Mouse (Mus musculus): Measurements from ENCODE around the gene Ankrd33.

Gene Ankrd33

GRCm38 (mm10) chr15:101122290-101122589 lies 6.7 kb downstream of the Ankrd33 start:
- no peak for DNase-seq (ENCODE audit: low read depth, low spot score)

GRCm38 (mm10) chr15:101123202-101123601 lies 7.6 kb downstream of the Ankrd33 start:
- DNase-seq (ENCODE audit: low read depth, low spot score): no peak

DNA sequence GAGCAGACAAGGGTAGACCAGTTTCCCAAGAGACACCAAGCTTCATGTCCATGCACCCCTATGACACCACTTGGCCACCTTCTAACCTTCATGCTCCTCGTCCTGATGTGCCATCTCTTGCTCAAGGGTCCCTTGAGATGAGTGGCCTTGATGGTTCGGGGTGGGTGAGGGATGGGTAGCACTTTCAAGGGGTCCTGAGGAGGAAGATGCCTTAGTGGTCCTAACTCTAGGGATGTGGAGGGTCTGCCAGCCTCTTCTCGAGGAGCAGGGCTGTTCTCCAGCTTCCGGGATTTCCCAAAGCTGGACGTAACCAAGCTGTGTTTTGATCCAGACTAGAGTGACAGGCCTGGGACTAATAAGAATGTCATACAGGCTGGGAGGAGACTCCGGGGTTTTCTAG lies 10.0 kb downstream of the Ankrd33 start:
- DNase-seq (ENCODE audit: low read depth, low spot score): no peak

DNA sequence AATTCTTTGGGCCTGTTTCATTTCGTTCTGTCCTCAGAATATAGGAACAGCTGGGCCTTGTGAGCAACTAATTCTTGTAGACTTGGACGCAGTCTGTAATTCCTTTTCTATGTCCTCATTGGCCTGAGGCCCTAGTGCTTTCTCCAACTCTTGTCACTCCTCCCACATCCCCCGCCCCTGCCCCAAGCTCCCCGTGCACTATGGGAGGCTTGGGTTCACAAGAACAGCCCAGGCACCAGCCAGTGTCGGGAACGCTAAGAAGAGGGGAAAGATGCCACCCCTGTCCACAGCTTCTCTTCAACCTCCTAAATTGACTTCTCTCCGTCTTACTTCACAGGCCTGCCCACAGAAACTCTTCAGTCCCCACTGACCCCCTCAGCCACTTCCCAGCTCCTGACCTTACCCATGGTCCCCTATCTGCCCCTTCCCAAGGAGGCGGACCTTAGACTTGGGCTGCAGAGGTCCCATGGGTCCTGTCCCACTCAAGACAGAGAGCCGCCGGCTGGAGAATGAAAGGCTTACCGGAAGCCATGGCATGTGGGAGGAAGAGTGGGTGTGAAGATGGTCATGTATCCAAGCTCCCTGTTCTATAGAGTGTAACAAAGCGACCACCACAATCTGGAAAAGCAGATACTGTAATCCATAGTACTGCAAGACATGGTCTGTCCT lies 11.5 kb downstream of the Ankrd33 start:
- DNase-seq (ENCODE audit: low read depth, low spot score): no peak

- DNase-seq (ENCODE audit: low read depth, low spot score): no peak
These were observed 12.9 kb downstream of the Ankrd33 start, which contains the start of gene Acvrl1 for GRCm38 (mm10) chr15:101128181-101129089. Gene Acvrl1, plus strand, starts transcription at chr15:101128522.

DNA sequence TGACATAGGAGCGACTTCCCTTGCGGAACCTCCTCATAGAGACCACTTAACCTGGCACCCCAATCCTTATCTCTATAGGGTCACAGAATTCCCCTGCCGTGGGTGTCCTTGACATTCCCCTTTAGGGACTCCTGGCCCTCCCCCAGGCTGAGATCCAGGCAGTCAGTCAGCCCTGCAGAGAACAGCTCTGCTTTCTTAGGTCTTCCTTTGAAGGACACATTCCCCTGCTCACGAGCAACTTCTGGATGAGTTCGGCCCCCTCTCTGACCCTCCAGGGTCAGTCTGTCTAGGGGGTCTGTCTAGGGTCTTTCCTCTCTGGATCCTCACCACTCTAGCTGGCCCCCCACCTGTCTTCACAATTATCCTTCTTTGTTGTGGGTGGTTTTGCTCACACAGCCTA lies 13.9 kb downstream of the Ankrd33 start:
- no peak for DNase-seq (ENCODE audit: low read depth, low spot score)

GRCm38 (mm10) chr15:101131498-101131897 lies 15.9 kb downstream of the Ankrd33 start:
- no peak for DNase-seq (ENCODE audit: low read depth, low spot score)

- no peak for DNase-seq (ENCODE audit: low read depth, low spot score)
These were observed 16.5 kb downstream of the Ankrd33 start for GRCm38 (mm10) chr15:101132041-101132440.

DNA sequence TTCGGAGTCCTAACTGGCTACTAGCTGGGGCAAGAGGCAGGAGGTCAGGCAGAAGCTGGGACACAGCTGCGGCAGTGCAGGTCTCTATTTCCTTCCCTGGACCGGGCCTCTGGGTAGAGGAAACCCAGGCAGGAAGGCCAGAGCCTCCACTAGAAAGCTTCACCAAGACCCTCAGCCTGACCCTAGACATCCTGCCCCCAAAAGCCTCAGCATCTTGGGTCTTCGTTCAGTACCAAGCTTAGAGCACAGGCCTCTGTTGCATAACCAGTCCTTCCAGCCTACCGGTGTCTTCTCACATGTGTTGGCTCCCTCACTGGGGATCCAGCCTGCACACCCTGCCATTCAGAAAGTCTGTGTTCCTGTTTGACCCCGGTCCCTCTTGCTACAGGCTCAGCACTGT lies 17.2 kb downstream of the Ankrd33 start:
- no peak for DNase-seq (ENCODE audit: low read depth, low spot score)

DNA sequence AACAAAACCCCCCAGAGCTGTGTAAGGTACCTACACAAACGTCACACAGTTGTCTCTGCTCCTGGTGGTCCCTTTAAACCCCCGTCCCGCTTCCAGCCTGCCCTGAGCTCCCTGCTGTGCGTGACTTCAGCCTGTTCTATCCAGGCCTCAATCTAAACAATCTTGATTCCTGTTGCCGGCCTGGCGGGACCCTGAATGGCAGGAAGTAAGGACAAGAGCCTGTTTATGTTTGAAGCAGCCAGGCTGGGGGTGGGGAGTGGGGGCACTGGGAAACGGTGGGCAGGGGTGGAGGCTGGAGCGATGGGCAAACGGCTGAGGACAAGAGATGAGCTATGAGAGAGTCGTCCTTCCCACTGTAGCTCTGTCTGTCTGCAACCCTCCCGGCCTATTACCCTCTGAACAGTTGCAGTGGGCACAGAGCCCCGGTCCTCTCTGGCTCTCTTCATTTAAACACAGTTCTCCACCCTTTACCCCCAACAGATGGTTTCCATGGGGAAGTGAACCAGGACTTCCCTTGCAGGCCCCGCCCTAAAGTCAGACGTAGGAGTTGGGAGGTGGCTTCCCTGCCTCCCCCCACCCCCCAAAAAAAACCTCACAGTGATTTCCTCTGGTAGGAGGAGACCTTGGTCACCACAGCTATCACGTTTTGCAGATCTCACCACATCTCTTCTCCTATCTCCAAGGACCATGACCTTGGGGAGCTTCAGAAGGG lies 18.6 kb downstream of the Ankrd33 start:
- DNase-seq (ENCODE audit: low read depth, low spot score): no peak

DNA sequence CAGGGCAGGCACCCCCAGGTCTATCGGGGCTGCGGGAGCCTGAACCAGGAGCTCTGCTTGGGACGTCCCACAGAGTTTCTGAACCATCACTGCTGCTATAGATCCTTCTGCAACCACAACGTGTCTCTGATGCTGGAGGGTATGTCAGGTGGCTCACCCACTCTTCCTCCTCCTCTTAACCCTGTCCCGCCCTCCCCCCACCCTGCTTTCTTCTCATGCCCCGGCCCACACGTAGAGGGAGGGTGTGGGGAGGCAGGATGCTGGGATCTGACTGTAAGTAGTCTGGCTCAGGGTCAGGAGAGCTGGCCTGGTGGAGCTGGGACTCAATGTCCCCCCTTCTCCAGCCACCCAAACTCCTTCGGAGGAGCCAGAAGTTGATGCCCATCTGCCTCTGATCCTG lies 19.9 kb downstream of the Ankrd33 start:
- DNase-seq (ENCODE audit: low read depth, low spot score): no peak

- DNase-seq (ENCODE audit: low read depth, low spot score): no peak
These were observed 21.9 kb downstream of the Ankrd33 start for GRCm38 (mm10) chr15:101137455-101137854.

- no peak for DNase-seq (ENCODE audit: low read depth, low spot score)
These were observed 23.1 kb downstream of the Ankrd33 start for GRCm38 (mm10) chr15:101138675-101139074.

- DNase-seq (ENCODE audit: low read depth, low spot score): no peak
These were observed 24.3 kb downstream of the Ankrd33 start for GRCm38 (mm10) chr15:101139885-101140284.

DNA sequence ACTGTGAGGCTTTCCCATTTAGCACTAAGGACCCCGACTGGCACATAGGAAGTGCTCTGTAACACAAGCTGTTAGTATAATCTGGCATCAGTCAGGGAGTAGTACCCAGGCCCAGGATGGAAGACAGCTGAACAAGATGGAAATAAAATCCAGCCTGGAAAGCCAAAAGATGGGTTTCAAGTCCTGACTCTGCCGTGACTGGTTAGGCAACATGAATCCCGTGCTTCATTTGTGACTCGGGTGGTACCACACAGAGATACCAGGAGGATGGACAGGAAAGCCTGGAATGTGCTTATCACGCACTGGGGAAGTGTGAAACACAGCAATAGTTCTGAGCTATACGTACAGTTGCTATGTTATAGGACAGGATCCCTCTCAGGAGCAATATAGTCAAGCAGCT lies 25.0 kb downstream of the Ankrd33 start:
- DNase-seq (ENCODE audit: low read depth, low spot score): no peak

DNA sequence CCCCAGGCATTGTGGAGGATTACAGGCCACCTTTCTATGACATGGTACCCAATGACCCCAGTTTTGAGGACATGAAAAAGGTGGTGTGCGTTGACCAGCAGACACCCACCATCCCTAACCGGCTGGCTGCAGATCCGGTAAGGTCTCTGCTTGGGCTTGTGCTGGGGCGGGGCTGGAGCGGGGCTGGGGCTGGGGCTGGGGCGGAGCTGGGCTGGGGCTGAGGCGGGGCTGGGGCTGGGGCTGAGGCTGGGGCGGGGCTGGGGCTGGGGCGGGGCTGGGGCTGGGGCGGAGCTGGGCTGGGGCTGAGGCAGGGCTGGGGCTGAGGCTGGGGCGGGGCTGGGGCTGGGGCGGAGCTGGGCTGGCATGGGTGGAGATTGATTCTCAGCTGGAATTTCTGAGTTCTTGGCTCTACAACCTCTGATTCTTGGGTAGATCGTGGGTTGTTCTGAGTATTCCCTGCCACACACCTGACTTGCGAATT lies 25.5 kb downstream of the Ankrd33 start:
- no peak for DNase-seq (ENCODE audit: low read depth, low spot score)

DNA sequence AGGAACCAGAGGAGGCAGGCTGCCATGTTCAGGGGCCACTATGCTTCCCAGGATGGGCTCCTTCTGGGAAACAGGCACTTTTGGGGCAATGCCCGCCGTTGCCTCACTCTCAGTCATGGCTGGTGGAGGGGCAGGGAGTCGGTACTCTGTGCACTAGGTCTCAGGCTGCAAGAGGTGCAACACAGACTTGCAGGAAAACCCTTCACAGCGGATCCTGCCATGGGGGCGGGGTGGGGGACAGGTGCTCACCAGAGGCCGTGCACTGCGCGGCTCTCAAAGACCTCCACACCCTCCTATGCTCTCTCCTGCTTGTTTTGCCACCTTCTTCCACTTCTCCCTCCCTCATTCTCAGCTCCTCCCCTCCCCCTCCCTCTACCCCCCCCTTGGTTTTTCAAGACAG lies 27.1 kb downstream of the Ankrd33 start:
- DNase-seq (ENCODE audit: low read depth, low spot score): no peak

DNA sequence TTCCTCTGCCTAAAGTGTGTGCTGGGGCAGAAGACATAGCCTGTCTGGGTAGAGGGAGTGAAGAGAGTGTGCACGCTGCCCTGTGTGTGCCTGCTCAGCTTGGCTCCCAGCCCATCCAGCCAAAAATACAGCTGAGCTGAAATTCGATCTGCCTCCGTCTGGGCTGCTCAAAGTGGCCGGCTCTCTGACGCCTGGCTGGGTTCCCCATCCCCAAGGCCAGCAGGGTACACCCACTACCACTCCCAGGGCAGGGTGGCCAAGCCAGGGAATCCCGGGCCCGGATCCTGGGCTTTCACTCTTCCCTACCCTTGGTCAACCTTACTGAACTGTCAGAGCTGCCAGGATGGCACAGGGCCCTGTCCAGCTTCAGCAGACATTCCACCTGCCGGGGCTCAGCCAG lies 27.9 kb downstream of the Ankrd33 start:
- no peak for DNase-seq (ENCODE audit: low read depth, low spot score)

GRCm38 (mm10) chr15:101144176-101144575 lies 28.6 kb downstream of the Ankrd33 start:
- DNase-seq (ENCODE audit: low read depth, low spot score): no peak

DNA sequence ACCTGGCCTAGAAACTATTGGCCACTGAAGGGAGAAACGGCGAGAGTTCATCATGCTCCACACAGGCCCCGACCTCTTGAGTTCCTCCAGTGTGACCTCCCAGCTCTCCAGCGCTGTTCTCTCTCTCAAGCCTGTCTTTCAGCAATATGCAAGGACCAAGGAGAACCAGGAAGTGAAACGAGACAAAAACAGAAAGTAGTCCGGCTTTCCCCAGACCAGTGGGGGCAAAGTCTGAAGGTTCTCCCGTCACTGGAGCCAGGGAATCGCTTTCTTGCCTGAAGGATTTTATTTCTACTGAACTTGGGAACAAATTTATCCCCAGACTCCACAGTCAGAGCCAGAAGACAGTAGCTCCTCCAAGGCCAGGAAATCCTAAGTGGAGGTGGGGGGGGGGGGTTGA lies 29.2 kb downstream of the Ankrd33 start:
- no peak for DNase-seq (ENCODE audit: low read depth, low spot score)

DNA sequence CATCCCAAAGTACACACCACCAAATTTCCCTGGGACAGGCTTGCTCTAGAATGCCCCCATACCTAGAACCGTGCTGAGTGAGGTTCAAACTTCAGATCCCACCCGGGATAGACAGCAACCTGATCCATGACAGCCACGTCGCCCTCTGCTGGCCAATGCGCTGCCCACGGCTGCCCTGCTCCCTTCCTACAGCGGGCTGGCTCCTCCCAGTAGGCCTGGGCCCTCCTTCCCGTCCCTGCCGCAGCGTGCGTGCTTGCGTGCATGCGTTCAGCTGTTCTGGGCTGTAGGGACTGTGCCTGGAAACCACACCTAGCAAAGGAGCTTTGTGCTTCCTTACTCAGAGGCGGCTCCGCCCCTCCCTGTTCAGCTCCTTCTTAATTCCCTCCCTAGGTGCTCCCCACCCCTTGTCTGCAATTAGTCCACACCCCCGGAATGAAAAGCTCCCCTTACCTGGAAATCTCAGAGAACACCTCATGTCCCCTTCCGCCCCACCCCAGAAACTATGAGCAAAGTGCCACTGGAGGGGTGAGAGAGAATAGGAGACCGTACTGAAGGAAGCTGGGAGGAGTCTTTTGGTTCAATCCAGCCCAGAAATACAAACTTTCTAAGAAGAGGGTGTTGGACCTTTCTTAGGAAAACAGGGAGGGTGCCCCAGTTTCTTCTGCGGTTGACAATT lies 30.0 kb downstream of the Ankrd33 start:
- peak; percentile 12 for DNase-seq (ENCODE audit: low read depth, low spot score)

Measured in c-Kit-negative CD71-positive TER-119-positive erythroid progenitor cells, embryonic 14.5 days (primary cell).